Comparison of ENCODE assay signal across 18 mouse cellular contexts in genomic region chrX:8020111-8020778, GRCm38 (mm10). TPM values are rescaled to one million over a fixed set of nuclear protein-coding genes. Genes with fewer than 3 reads are reported as not detected.
DNase-seq lines count a peak whose midpoint lies in the region; ATAC-seq and TF ChIP-seq lines count a peak whose summit lies in the region.
"Had no signal": no experiment of that assay in that cellular context is flagged by ENCODE, and none has a peak within 500 bp of the region (broad histone marks: within the 10 kb centered on the region; RNA-seq: fewer than 3 reads in every experiment).

No protein-coding gene starts in this region.

- TF ChIP-seq CTCF in forebrain, postnatal 0 days (IDR thresholded peaks at IDR 0.05; ENCODE audit: low read depth): peak; percentile 35

- no peaks in the 10 kb centered on the region for H3K27me3 ChIP-seq in forebrain, postnatal 0 days (ENCODE audit: insufficient read depth, low read length)
- no peaks in the 10 kb centered on the region for H3K27me3 ChIP-seq in forebrain, embryonic 13.5 days
- H3K27me3 ChIP-seq in liver, embryonic 11.5 days (replicated peaks; ENCODE audit: control insufficient read depth, insufficient read depth, low read length): no peaks in the 10 kb centered on the region
- H3K27me3 ChIP-seq: heart, embryonic 15.5 days; liver, embryonic 13.5 days; midbrain, embryonic 12.5 days had no signal

- H3K27ac ChIP-seq in forebrain, postnatal 0 days (ENCODE audit: low read depth, low read length): no peak overlapping the region
- no peak overlapping the region for H3K27ac ChIP-seq in forebrain, embryonic 13.5 days
- no peak overlapping the region for H3K27ac ChIP-seq in liver, embryonic 11.5 days (ENCODE audit: low read depth, low read length)
- H3K27ac ChIP-seq: heart, embryonic 15.5 days; liver, embryonic 13.5 days; midbrain, embryonic 12.5 days had no signal

- no peaks in the 10 kb centered on the region for H3K9me3 ChIP-seq in forebrain, postnatal 0 days (ENCODE audit: low read length)
- no peaks in the 10 kb centered on the region for H3K9me3 ChIP-seq in forebrain, embryonic 13.5 days (replicated peaks)
- H3K9me3 ChIP-seq in liver, embryonic 11.5 days (ENCODE audit: control insufficient read depth, low read length): no peaks in the 10 kb centered on the region
- H3K9me3 ChIP-seq: heart, embryonic 15.5 days; liver, embryonic 13.5 days; midbrain, embryonic 12.5 days had no signal

- peak; percentile 20; the same call in 1 of the 2 replicates for ATAC-seq in forebrain, postnatal 0 days
- no peak for ATAC-seq in forebrain, embryonic 13.5 days
- ATAC-seq in liver, embryonic 11.5 days (replicated peaks; ENCODE audit: low FRiP score): no peak
- ATAC-seq in common myeloid progenitor, adult 5-6 weeks (replicated peaks; ENCODE audit: low read depth, poor library complexity, severe bottlenecking): 0 out of 2 replicates have a peak, but pooled peaks have one; percentile 45
- ATAC-seq: intestine, embryonic 16.5 days had no signal

- DNase-seq in forebrain, postnatal 0 days: no peak
- peak; percentile 14 for DNase-seq in liver
- DNase-seq in liver, embryonic 11.5 days (ENCODE audit: low spot score): no peak
- peak; percentile 6 to 10 for DNase-seq in B cell, adult 2 months
- DNase-seq in testis, postnatal 10 days (ENCODE audit: low spot score): no peak
- DNase-seq in ovary, postnatal 10 days (ENCODE audit: low spot score): no peak
- DNase-seq: gastrocnemius, postnatal 25 days; layer of hippocampus, postnatal 36 days; liver, embryonic 13.5 days; right cerebral cortex, postnatal 4 days had no signal

- no peak overlapping the region for H3K4me2 ChIP-seq in forebrain, postnatal 0 days (ENCODE audit: low read depth)
- no peak overlapping the region for H3K4me2 ChIP-seq in forebrain, embryonic 13.5 days
- H3K4me2 ChIP-seq in liver, embryonic 11.5 days: no peak overlapping the region
- H3K4me2 ChIP-seq: heart, embryonic 15.5 days; liver, embryonic 13.5 days; midbrain, embryonic 12.5 days had no signal

- no peaks in the 10 kb centered on the region for H3K4me1 ChIP-seq in forebrain, postnatal 0 days (ENCODE audit: insufficient read depth)
- no peaks in the 10 kb centered on the region for H3K4me1 ChIP-seq in forebrain, embryonic 13.5 days
- no peaks in the 10 kb centered on the region for H3K4me1 ChIP-seq in liver, embryonic 11.5 days (replicated peaks; ENCODE audit: control insufficient read depth, insufficient read depth, low read length)
- H3K4me1 ChIP-seq: heart, embryonic 15.5 days; liver, embryonic 13.5 days; midbrain, embryonic 12.5 days had no signal

- no peak overlapping the region for H3K9ac ChIP-seq in forebrain, postnatal 0 days
- no peak overlapping the region for H3K9ac ChIP-seq in forebrain, embryonic 13.5 days
- H3K9ac ChIP-seq in liver, embryonic 11.5 days (ENCODE audit: low read depth, low read length): no peak overlapping the region
- H3K9ac ChIP-seq: heart, embryonic 15.5 days; liver, embryonic 13.5 days; midbrain, embryonic 12.5 days had no signal

- no peaks in the 10 kb centered on the region for H3K36me3 ChIP-seq in forebrain, postnatal 0 days (ENCODE audit: insufficient read depth)
- H3K36me3 ChIP-seq in forebrain, embryonic 13.5 days (ENCODE audit: poor library complexity, severe bottlenecking): no peaks in the 10 kb centered on the region
- H3K36me3 ChIP-seq in liver, embryonic 11.5 days (ENCODE audit: control insufficient read depth, insufficient read depth, low read length): no peaks in the 10 kb centered on the region
- H3K36me3 ChIP-seq: heart, embryonic 15.5 days; liver, embryonic 13.5 days; midbrain, embryonic 12.5 days had no signal

- no peak overlapping the region for H3K4me3 ChIP-seq in forebrain, postnatal 0 days (ENCODE audit: low read depth, low read length)
- no peak overlapping the region for H3K4me3 ChIP-seq in forebrain, embryonic 13.5 days
- no peak overlapping the region for H3K4me3 ChIP-seq in liver, embryonic 11.5 days (ENCODE audit: low read depth, low read length)
- H3K4me3 ChIP-seq: heart, embryonic 15.5 days; liver, embryonic 13.5 days; midbrain, embryonic 12.5 days had no signal

- 63% methylated on average over 2 of the region's 2 CpGs for WGBS in forebrain, postnatal 0 days
- WGBS in forebrain, embryonic 13.5 days: 61% methylated on average over 2 of the region's 2 CpGs
- WGBS in liver, embryonic 11.5 days: 94% methylated on average over 2 of the region's 2 CpGs

RNA-seq across cellular contexts. Expression of gene Glod5, which starts 2.0 kb away (rescaled TPM):
- 0.43 and 0.77 TPM in 2 replicates for total RNA-seq in forebrain, postnatal 0 days (2014; rRNA removed)
- polyA plus RNA-seq in forebrain, postnatal 0 days (2015; fragmentation: Nextera tagmentation; extraction: Ambion mirVana): 0.45 and 1.2 TPM in 2 replicates
- polyA plus RNA-seq in forebrain, embryonic 13.5 days (2015; fragmentation: Nextera tagmentation; extraction: Ambion mirVana): not detected in 2 replicates
- polyA plus RNA-seq in liver, embryonic 11.5 days (2014; fragmentation: Nextera tagmentation; extraction: Ambion mirVana): 0.29 and 0.53 TPM in 2 replicates
- total RNA-seq in common myeloid progenitor, adult 5-6 weeks (2017): not detected in 2 replicates
- total RNA-seq: gastrocnemius, postnatal 25 days had no signal
- polyA plus RNA-seq: embryonic facial prominence, embryonic 11.5 days; forebrain, embryonic 11.5 days; midbrain, embryonic 12.5 days had no signal

RNA-seq across cellular contexts. Expression of gene Gata1, which starts 42.4 kb away (rescaled TPM):
- total RNA-seq in forebrain, postnatal 0 days (2014; rRNA removed): 0.15 TPM in 1 of 2 replicates, not detected in the other
- polyA plus RNA-seq in forebrain, postnatal 0 days (2015; fragmentation: Nextera tagmentation; extraction: Ambion mirVana): not detected in 2 replicates
- 0.26 and 0.39 TPM in 2 replicates for polyA plus RNA-seq in forebrain, embryonic 13.5 days (2015; fragmentation: Nextera tagmentation; extraction: Ambion mirVana)
- 157 and 162 TPM in 2 replicates for polyA plus RNA-seq in liver, embryonic 11.5 days (2014; fragmentation: Nextera tagmentation; extraction: Ambion mirVana)
- 46.7 and 51.4 TPM in 2 replicates for total RNA-seq in common myeloid progenitor, adult 5-6 weeks (2017)
- total RNA-seq: gastrocnemius, postnatal 25 days; layer of hippocampus, postnatal 36 days had no signal
- polyA plus RNA-seq: neural tube, embryonic 14.5 days had no signal

RNA-seq across cellular contexts. Expression of gene Suv39h1, which starts 54.3 kb away (rescaled TPM):
- 38.7 and 46.1 TPM in 2 replicates for total RNA-seq in forebrain, postnatal 0 days (2014; rRNA removed)
- polyA plus RNA-seq in forebrain, postnatal 0 days (2015; fragmentation: Nextera tagmentation; extraction: Ambion mirVana): 33.7 and 37.7 TPM in 2 replicates
- 62.3 and 72.1 TPM in 2 replicates for polyA plus RNA-seq in forebrain, embryonic 13.5 days (2015; fragmentation: Nextera tagmentation; extraction: Ambion mirVana)
- 81.5 and 83.6 TPM in 2 replicates for polyA plus RNA-seq in liver, embryonic 11.5 days (2014; fragmentation: Nextera tagmentation; extraction: Ambion mirVana)
- total RNA-seq in common myeloid progenitor, adult 5-6 weeks (2017): 60.0 and 70.0 TPM in 2 replicates

Comparison
In these comparisons a context has a peak if more than half of its experiments do, and no peak if none do; other contexts are left out.
1. ATAC-seq: peak in forebrain, postnatal 0 days (single experiment) and common myeloid progenitor, adult 5-6 weeks (single experiment); none in forebrain, embryonic 13.5 days (single experiment) and liver, embryonic 11.5 days (single experiment).
2. DNase-seq: peak in liver (single experiment) and B cell, adult 2 months (2 of 2); none in forebrain, postnatal 0 days (single experiment), liver, embryonic 11.5 days (single experiment), testis, postnatal 10 days (single experiment) and ovary, postnatal 10 days (single experiment).
3. RNA of gene Gata1, which starts 42.4 kb away (polyA plus RNA-seq): 157 to 162 TPM in liver, embryonic 11.5 days; 0.26 to 0.39 TPM in forebrain, embryonic 13.5 days and not detected in forebrain, postnatal 0 days; every median in the first group is over 100 times any median in the second.